Mouse (Mus musculus) testis, postnatal 14 days (tissue): ENCODE data around the gene Lpcat2.

Experiments
- DNase-seq: peaks from one replicate; pipeline ENCODE4 v3.0.0; 2021; ENCODE audit warnings: low spot score

Gene Lpcat2

GRCm38 (mm10) chr8:92855171-92855894 is at the start of gene Lpcat2:
Gene Lpcat2 (plus strand): TSS chr8:92855339.
- peak; percentile 68 for DNase-seq

- DNase-seq, result no peak
Measured at GRCm38 (mm10) chr8:92812773-92813172, 42.4 kb upstream of the Lpcat2 start.

GRCm38 (mm10) chr8:92815661-92816060 is 39.5 kb upstream of the Lpcat2 start:
- DNase-seq, result no peak

- DNase-seq, result peak; percentile 58
Measured at GRCm38 (mm10) chr8:92817928-92818818, 37.0 kb upstream of the Lpcat2 start.

- no peak for DNase-seq
Measured at GRCm38 (mm10) chr8:92821151-92821550, 34.0 kb upstream of the Lpcat2 start.

- DNase-seq, result no peak
Measured at GRCm38 (mm10) chr8:92822386-92822785, 32.8 kb upstream of the Lpcat2 start.

DNA sequence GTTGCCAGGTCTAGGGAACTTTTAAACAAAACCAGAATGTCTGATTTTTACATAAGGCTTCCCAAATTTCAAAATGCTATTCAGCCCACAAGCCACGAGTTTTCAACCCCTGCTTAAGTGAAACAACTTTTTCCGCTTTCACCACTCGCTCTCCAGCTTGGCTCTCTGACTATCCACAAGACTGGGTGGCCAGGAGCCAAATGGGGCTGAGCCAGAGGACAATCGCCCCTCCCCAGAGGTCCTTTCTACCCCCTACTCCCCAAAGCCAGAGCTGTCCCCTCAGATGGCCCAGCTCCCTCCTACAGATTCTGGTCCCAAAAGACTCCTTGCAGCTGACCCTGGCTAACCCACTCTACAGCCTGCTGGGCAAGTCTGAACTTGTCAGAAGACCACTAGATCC is 29.1 kb upstream of the Lpcat2 start:
- DNase-seq, result no peak

DNA sequence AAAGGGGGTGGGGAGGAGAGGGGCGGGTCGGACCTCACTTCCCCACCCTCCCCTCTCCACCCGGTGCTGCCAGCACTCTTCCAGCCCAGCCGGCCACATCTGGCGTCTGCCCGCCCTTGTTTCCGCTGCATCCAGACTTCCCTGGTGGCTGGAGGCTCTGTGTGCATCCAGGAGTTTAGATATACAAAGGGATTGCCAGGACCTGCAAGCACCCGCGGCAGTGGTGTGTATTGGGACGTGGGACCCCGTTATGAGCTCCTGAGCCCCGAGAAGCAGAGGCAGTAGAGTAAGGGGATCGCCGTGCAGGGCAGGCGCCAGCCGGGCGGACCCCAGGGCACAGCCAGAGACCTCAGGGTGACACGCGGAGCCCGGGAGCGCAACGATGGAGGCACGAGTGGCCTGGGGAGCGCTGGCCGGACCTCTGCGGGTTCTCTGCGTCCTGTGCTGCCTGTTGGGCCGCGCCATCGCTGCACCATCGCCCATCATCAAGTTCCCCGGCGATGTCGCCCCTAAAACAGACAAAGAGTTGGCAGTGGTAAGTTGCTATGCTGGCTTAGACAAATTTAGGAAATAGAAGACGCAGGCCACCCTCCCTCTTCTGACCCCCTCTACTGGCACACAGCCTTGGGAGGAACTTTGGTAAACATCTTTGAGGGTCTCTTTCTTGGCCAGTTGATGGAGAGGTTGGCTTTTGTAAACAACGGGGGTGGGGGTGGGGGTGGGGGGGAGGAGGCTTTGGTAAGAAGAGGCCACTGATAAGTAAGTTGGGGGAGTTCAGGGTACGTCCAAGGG is 27.7 kb upstream of the Lpcat2 start, which contains the start of gene Mmp2:
TSS of gene Mmp2 (plus strand) at position 49 of the 792 bp plus-strand sequence.
- peak; percentile 15 for DNase-seq

DNA sequence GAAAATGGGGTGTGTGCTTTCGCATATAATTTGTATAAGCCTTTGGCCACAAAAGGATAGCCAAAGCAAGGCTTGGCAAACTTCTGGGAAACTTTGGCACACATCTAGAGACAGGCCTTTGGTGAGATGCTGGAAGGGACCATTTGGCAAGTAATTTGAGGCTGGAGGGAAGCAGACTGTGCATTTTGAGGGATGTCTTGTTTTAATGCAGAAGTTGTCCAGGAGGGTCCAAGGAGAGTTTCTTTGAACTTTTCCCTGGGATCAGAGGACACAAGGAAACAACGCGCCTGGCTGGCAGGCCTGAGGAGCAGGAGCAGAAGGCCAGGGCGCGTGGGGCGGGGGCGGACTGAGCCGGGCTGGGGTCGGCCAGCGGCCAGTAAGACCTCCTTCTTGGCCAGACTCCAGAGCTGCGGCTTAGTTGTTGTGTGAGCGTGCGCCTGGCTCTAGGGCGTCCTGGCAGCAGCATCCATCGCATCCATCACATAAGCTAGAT is 26.8 kb upstream of the Lpcat2 start:
- DNase-seq, result peak; percentile 14

DNA sequence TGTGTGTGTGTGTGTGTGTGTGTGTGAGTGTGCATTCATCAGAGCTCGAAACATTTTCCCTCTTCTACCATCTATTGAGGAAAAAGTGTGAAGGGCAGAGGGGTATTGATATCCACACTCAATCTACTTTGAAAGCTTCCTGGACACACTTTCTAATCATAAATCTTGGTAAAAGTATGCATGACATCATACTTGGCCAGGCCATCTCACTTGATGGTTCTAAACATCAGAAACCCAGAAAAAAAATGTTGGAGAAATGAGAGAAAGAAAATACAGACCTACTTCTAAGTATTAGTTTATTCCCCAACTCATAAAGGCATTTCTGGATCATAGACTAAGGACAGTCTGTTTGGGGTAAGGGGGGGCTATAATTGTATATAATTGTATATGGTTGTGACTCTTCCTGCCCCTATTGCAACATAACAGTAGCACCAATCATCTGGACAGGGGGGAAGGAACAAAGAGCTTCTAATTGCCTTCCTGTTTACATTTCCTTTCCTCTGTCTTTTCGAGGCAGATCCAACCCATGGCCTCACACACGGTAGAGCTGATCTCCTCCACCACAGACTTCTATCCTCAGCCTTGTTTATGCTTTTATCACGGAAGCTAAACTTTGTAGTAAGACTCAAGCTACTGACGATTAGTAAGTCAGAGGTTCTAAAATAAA is 20.9 kb upstream of the Lpcat2 start:
- no peak for DNase-seq

GRCm38 (mm10) chr8:92834786-92835500 is 20.2 kb upstream of the Lpcat2 start:
- no peak for DNase-seq

DNA sequence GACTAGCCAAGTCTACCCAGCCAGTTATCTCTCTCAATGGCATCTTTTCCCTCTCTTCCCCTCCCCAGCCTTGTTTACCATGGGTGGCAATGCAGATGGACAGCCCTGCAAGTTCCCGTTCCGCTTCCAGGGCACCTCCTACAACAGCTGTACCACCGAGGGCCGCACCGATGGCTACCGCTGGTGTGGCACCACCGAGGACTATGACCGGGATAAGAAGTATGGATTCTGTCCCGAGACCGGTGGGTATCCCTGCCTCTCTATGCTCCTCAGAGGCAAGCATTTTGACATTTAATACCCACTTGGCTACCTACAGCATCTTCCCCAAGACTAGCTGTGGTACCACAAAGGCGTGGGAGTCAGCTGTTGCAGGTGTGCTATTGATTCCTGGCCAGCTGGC is 19.2 kb upstream of the Lpcat2 start:
- DNase-seq, result no peak

DNA sequence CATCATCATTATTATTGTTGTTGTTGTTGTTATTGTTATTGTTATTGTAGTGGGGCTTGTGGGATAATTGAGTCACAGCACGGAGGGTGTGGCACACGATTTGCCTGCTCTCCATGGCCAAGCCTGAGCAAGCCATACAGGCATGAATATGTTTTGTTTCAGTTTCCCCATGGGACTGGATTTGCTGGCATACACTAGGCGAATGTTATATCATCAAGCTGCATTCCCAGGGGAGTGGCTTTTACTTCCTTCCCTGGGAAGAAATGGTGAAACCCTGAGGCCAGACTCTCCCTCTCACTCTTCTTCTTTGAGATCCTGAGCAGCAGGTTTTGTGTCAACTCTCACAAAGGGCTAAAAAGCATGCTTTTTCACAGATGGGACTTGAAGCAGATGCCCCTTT is 16.5 kb upstream of the Lpcat2 start:
- no peak for DNase-seq

GRCm38 (mm10) chr8:92839161-92839560 is 16.0 kb upstream of the Lpcat2 start:
- DNase-seq, result no peak

DNA sequence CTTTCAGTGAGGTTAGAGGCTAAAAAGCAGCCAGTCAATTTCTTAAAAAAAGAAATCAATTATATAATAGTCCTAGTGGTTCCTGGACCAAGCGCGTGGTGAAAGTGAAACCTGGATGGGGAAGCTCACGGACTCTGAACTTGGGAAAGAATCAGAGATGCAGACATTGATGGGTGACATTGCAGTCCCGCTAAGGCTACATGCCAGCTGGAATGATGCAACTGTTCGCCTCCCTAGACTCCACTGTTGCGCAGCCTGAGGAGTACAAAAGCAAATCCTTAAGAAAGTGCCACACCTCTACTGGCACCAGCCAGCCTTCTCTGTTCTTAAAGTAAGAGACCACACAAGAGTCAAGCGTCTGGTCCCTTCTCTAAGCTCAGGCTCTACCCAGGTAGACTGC is 15.3 kb upstream of the Lpcat2 start:
- no peak for DNase-seq

DNA sequence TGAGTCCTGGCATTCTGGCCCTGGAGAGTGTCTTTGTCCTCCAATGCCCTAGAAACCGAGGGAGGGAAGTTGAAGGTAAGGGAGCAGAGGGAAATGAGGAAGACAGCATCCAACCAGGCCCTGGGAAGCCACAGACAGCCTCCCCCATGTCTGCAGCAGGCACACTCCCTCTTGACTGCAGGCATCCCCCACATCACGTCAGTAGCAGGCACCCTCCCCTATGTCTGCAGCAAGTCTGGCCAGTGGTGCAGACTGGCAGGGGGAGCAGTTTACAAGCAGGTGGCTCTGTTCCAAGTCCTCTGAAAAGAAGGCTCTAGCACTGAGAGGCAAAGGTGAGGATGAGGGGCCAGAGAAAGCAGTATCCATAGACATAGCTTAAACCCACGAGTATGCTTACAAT is 8.5 kb upstream of the Lpcat2 start:
- DNase-seq, result peak; percentile 40

- DNase-seq, result no peak
Measured at GRCm38 (mm10) chr8:92847299-92847698, 7.8 kb upstream of the Lpcat2 start.

- no peak for DNase-seq
Measured at GRCm38 (mm10) chr8:92849261-92849660, 5.9 kb upstream of the Lpcat2 start.

DNA sequence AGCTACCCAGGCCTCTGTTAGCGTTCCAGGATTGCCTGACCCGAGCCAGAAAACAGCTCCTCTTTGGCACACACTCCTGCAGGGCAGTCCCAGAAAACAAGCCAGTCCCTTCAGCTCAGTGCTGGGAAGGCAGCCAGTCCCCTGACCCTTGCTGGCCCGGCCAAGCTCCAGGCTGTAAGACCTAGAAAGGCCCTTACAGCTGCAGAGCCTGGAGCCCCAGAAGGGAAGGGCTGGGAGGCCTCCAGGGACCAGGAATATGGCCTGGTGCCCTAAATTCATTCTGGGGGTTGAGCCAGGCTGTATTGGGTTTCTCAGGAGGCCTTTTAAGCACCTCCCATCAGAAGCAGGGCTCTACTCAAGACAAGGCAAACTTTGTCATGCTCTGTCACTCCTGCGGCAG is 4.9 kb upstream of the Lpcat2 start:
- DNase-seq, result peak; percentile 81

GRCm38 (mm10) chr8:92851381-92851780 is 3.8 kb upstream of the Lpcat2 start:
- DNase-seq, result no peak
